Mouse (Mus musculus): ENCODE data around the gene Fev. TPM values are rescaled to one million over a fixed set of nuclear protein-coding genes. Genes with fewer than 3 reads are reported as not detected.

Gene Fev
- polyA plus RNA-seq (2015; fragmentation: Nextera tagmentation; extraction: Ambion mirVana) = 0.26 TPM in 1 of 2 replicates, not detected in the other

DNA sequence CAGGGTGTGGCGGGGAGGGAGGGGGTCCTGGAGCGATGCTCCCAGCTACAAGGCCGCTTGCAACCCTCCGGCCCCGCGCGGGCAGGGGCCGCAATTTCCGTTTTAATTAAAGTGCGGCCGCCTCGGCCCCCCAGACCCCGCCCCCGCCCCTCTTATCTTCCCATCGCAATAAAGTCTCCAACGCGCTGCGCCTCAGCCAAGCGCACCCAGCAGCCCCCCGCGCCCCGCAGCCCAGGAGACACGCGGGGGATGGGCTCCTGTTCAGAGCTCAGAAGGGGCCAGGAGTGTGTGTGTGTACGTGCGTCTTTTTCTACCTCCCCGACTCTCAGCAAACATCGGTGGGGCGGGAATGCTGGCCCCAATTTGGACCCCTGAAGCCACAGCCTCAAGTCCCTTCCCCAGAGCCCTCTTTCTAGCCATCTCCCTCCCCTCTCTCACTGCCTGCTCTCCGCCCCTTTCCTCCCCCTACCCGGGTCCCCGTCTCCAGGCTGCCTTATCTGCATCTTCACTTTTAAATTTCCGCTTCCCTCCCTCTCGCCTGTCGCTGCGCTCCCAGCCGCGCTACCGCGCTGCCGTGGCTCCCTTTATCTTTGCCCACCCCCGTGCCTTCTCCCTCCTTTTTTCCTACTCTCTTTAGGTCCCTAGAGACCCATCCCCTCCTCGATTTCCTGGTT, at the start of gene Fev:
TSS of gene Fev (minus strand) at position 51 of the 674 bp plus-strand sequence.
- WGBS = under 1% methylated on average over 34 of the region's 43 CpGs
- H3K9me3 ChIP-seq = no peaks in the 10 kb centered on the region
- H3K27me3 ChIP-seq = peaks cover 96% of the 10 kb centered on the region
- peak within 1 kb of the TSS; percentile 8 for H3K4me3 ChIP-seq
- H3K36me3 ChIP-seq = no peaks in the 10 kb centered on the region
- peak within 1 kb of the TSS; percentile 43 for H3K4me2 ChIP-seq
- H3K4me1 ChIP-seq (replicated peaks) = peaks cover 34% of the 10 kb centered on the region
- H3K9ac ChIP-seq = no peak within 1 kb of the TSS
- no peak within 1 kb of the TSS for H3K27ac ChIP-seq (replicated peaks)
- ATAC-seq (ENCODE audit: low read depth) = no peak

DNA sequence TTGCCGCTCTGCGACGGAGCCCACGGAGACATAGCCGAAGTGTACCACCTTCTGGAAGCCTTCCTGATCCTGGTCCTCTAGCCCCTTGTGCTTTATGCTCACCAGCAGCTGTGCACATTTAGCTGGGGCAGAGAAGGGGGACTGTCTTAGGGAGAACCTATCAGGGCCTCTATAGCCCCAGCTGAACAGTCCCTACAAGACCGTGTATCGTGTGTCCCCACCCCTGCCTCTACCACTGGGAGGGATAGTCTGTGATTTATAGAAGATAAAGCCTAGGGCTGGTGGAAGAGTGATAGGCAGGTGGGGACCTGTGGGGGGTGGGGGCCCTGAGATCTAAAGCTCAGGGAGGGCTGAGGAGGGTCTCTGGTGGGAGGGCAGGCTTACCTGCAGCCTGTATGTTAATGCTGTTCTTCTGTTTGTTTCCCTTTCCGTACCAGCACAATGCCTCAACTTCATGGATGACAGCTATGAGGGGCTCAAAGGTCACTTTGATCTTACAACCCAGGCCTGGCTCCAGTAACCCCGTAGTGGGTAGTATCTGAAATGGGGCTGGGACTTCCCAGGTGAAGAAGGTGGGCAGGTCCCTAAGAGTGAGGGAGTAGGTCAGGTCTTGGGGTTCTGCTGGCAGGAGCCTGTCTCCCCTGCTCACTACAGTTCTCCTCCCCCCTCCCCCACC, 42.5 kb upstream of the Fev start:
- 81% methylated on average over 9 of the region's 9 CpGs for WGBS
- Histone ChIP-seq H3K36me3 (no peaks in the 10 kb centered on the region), H3K4me3 (no peak overlapping the region), H3K27ac (replicated peaks) (no peak overlapping the region), H3K9me3 (no peaks in the 10 kb centered on the region), H3K4me2 (no peak overlapping the region), H3K9ac (no peak overlapping the region), H3K4me1 (replicated peaks) (no peaks in the 10 kb centered on the region), H3K27me3 (peaks cover 63% of the 10 kb centered on the region)
- no peak for ATAC-seq (ENCODE audit: low read depth)

DNA sequence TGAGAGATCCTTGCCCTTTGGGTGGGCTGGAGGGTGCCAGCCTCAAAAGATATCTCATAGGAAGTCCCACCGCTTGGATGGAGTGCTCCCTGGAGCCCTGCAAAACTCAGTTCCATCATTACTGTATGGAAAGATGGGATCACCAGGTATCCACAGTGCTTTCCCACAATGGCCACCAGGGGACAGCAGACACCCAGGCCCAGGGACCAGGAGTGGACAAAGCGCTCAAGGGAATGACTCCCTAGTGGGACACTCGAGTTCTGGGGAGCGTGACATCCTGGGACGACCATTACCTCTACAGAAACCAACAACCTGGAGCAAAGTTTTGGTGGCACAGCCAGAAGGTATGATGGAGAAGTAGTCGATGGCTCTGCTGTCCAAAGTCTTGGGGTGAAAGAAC, 41.5 kb upstream of the Fev start:
- Histone ChIP-seq H3K27me3 (peaks cover 55% of the 10 kb centered on the region), H3K27ac (replicated peaks) (no peak overlapping the region), H3K4me2 (no peak overlapping the region), H3K36me3 (no peaks in the 10 kb centered on the region), H3K9me3 (no peaks in the 10 kb centered on the region), H3K4me1 (replicated peaks) (no peaks in the 10 kb centered on the region), H3K9ac (no peak overlapping the region), H3K4me3 (no peak overlapping the region)
- WGBS = 38% methylated on average over 6 of the region's 6 CpGs
- no peak for ATAC-seq (ENCODE audit: low read depth)

- no peak overlapping the region for H3K4me2 ChIP-seq
- no peak overlapping the region for H3K4me3 ChIP-seq
- H3K9ac ChIP-seq = no peak overlapping the region
- no peak for ATAC-seq (ENCODE audit: low read depth)
- no peaks in the 10 kb centered on the region for H3K36me3 ChIP-seq
- H3K27me3 ChIP-seq = peaks cover 46% of the 10 kb centered on the region
- 66% methylated on average over 4 of the region's 4 CpGs for WGBS
- no peak overlapping the region for H3K27ac ChIP-seq (replicated peaks)
- no peaks in the 10 kb centered on the region for H3K9me3 ChIP-seq
- H3K4me1 ChIP-seq (replicated peaks) = no peaks in the 10 kb centered on the region
Observed at GRCm38 (mm10) chr1:74924464-74924863, 39.2 kb upstream of the Fev start.

DNA sequence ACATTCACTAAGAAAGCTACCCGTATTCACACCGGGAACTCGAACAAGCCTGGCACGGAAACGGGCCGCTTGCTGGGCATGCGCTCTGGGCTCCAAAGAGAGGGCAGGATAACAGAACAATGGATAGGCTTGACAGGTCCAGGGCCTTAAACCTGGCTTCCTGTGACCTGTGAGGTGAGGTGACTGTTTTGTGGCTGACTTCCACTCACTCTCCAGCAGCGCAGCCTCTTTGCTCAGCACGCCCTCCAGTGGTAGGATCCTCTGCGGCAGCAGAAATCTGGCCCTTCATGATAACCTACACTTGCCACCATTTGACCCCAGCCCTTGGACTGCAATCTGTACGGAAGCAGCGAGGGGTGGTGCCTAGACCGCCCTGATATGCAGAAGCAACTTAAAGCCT, 30.5 kb upstream of the Fev start:
- WGBS = 22% methylated on average over 13 of the region's 13 CpGs

GRCm38 (mm10) chr1:74902191-74902590, 17.0 kb upstream of the Fev start:
- no peak overlapping the region for H3K27ac ChIP-seq (replicated peaks)
- H3K9ac ChIP-seq = no peak overlapping the region
- H3K4me3 ChIP-seq = no peak overlapping the region
- peaks cover 24% of the 10 kb centered on the region for H3K4me1 ChIP-seq (replicated peaks)
- peaks cover 99% of the 10 kb centered on the region for H3K27me3 ChIP-seq
- no peaks in the 10 kb centered on the region for H3K36me3 ChIP-seq
- H3K9me3 ChIP-seq = no peaks in the 10 kb centered on the region
- no peak overlapping the region for H3K4me2 ChIP-seq
- ATAC-seq (ENCODE audit: low read depth) = no peak
- 26% methylated on average over 6 of the region's 6 CpGs for WGBS

More for the DNA sequence above, 30.5 kb upstream of the Fev start:
- no peak for ATAC-seq (ENCODE audit: low read depth)
- H3K9me3 ChIP-seq = no peaks in the 10 kb centered on the region
- peaks cover 5% of the 10 kb centered on the region for H3K27me3 ChIP-seq
- H3K4me1 ChIP-seq (replicated peaks) = no peaks in the 10 kb centered on the region
- H3K4me3 ChIP-seq = no peak overlapping the region
- H3K27ac ChIP-seq (replicated peaks) = no peak overlapping the region
- H3K9ac ChIP-seq = no peak overlapping the region
- H3K36me3 ChIP-seq = no peaks in the 10 kb centered on the region
- H3K4me2 ChIP-seq = no peak overlapping the region

DNA sequence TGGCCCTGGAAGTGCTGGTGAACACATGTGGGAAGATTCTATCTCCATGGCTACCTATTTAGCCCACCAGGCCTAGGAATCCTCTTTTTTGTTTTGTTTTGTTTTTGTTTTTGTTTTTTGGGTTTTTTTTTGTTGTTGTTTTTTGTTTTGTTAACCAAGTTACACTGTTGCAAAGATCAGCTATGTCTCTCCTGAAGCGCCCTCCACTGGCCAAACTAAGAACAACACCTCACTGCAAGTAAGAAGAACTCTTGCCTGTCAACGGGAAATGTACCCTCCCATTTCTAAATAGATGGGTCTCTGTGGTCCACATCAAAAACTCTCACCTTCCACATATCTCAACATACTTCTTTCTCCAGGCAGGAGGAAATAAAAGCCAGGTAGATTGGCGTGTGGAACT, 16.5 kb upstream of the Fev start:
- Histone ChIP-seq H3K4me1 (replicated peaks) (peaks cover 24% of the 10 kb centered on the region), H3K4me2 (no peak overlapping the region), H3K9me3 (no peaks in the 10 kb centered on the region), H3K36me3 (no peaks in the 10 kb centered on the region), H3K27me3 (peaks cover 99% of the 10 kb centered on the region), H3K9ac (no peak overlapping the region), H3K27ac (replicated peaks) (no peak overlapping the region), H3K4me3 (no peak overlapping the region)
- ATAC-seq (ENCODE audit: low read depth) = no peak
- 5% methylated on average over 3 of the region's 3 CpGs for WGBS

DNA sequence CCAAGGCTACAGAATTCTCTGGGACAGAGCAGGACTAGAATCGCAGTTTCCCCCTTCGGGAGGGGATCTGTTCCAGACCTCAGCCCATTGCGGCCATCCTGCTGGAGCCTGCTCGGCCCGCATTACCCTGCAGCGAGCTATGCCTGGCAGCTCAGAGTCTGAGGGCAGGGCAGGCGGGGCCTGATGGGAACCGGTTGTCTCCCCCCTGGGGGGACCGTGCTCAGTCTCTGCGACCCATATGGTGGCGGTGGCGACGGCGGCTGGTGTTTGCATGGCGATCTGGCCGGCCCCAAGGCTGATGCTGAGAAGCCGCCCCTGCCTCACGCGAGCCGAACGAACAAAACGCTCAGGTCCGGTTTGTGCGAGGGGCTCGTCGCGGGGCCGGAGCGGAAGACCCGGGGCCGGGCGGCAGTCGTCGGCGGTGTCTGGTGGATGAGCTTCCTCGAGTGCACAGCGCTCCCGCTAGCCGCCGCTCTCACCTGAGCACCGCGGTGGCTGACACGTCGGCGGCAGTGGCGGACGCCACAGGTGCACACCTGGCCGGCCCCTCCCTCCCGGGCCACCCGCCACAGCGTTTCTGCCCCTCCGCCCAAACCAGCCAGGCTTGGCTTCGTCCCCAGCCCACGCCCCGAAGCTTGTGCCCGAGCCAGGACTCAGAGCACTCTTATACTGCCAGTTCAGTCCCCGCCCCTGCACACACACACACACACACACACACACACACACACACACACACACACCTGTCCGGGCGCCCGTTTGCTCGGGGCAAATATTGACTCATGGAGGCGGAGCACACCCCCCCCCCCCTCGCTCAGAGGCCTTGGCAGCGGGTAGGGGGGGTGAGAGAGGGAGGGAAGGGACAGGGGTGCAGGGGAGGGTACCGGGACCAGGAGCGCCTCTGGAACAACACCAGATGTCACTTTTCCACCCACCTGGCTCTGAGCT, 15.4 kb upstream of the Fev start:
- Histone ChIP-seq H3K4me1 (replicated peaks) (peaks cover 24% of the 10 kb centered on the region), H3K4me2 (peak overlapping the region; percentile 61), H3K36me3 (no peaks in the 10 kb centered on the region), H3K9me3 (no peaks in the 10 kb centered on the region), H3K4me3 (peak overlapping the region; percentile 35), H3K27me3 (peaks cover 100% of the 10 kb centered on the region), H3K9ac (peak overlapping the region; percentile 57), H3K27ac (replicated peaks) (no peak overlapping the region)
- no peak for ATAC-seq (ENCODE audit: low read depth)
- WGBS = 2% methylated on average over 36 of the region's 66 CpGs

GRCm38 (mm10) chr1:74898656-74899431, 13.6 kb upstream of the Fev start:
- Histone ChIP-seq H3K4me3 (no peak overlapping the region), H3K27ac (replicated peaks) (no peak overlapping the region), H3K4me2 (no peak overlapping the region), H3K9me3 (no peaks in the 10 kb centered on the region), H3K36me3 (no peaks in the 10 kb centered on the region), H3K4me1 (replicated peaks) (peaks cover 24% of the 10 kb centered on the region), H3K27me3 (peaks cover 100% of the 10 kb centered on the region), H3K9ac (0 out of 2 replicates have a peak overlapping the region, but pooled peaks have one; percentile 5)
- WGBS = 13% methylated on average over 6 of the region's 10 CpGs
- no peak; the same call in 1 of the 2 replicates for ATAC-seq (ENCODE audit: low read depth)

DNA sequence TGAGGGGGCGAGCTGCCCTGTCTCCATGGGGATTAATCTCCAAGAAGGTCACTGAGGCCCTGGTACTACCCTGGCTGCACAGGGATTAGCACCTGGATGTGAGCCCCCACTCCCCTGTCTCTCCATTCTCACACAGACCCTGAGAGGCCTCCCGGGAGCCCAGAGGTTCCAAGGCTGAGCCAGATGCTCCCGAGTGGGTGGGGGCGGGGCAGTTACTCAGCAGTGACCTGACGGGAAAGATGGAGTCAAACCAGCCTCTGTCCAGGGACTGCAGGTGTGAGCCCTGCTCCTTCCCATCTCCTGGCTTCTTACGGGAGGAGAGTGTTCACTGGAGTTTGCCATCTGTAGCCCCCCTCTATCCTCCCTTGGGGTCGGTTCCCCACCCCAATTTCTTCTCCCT, 12.8 kb upstream of the Fev start:
- Histone ChIP-seq H3K4me3 (no peak overlapping the region), H3K9me3 (no peaks in the 10 kb centered on the region), H3K36me3 (no peaks in the 10 kb centered on the region), H3K4me2 (no peak overlapping the region), H3K9ac (no peak overlapping the region), H3K27ac (replicated peaks) (no peak overlapping the region), H3K27me3 (peaks cover 100% of the 10 kb centered on the region), H3K4me1 (replicated peaks) (peaks cover 29% of the 10 kb centered on the region)
- 4% methylated on average over 7 of the region's 7 CpGs for WGBS
- no peak for ATAC-seq (ENCODE audit: low read depth)

DNA sequence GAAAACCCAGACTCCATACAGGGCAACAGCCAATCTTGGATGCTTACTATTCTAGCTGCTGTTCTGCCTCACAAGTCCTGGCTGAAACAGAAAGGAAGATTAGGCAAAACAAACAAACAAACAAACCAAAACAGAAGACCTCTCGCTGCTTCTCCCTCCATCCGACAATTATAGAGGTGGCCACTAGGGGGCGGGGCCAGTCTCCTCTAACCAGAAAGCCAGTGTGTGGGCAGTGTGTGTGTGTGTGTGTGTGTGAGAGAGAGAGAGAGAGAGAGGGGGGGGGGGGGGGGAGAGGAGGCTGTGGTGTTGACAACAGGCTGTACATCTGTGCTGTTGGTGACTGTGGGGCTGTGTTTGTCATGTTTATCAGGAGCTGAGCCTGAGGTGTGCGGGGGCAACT, 9.7 kb upstream of the Fev start:
- Histone ChIP-seq H3K4me2 (no peak overlapping the region), H3K36me3 (no peaks in the 10 kb centered on the region), H3K27ac (replicated peaks) (no peak overlapping the region), H3K4me3 (no peak overlapping the region), H3K9ac (no peak overlapping the region), H3K4me1 (replicated peaks) (peaks cover 30% of the 10 kb centered on the region), H3K27me3 (peaks cover 100% of the 10 kb centered on the region), H3K9me3 (no peaks in the 10 kb centered on the region)
- no peak for ATAC-seq (ENCODE audit: low read depth)
- 21% methylated on average over 4 of the region's 4 CpGs for WGBS
